Mouse (Mus musculus) c-Kit-positive CD71-positive TER-119-negative erythroid progenitor cells, embryonic 14.5 days (primary cell): Measurements from ENCODE around the gene Mboat2.

Source experiments
- DNase-seq: peaks from one replicate; pipeline ENCODE4 v3.0.0-alpha.2; 2013; ENCODE audit warnings: low read depth

The Mboat2 gene

GRCm38 (mm10) chr12:24863762-24864161 is 33.1 kb downstream of the Mboat2 start:
- no peak for DNase-seq

- no peak for DNase-seq
Measured at GRCm38 (mm10) chr12:24866645-24867044, 36.0 kb downstream of the Mboat2 start.

GRCm38 (mm10) chr12:24868694-24869093 is 38.0 kb downstream of the Mboat2 start:
- no peak for DNase-seq

GRCm38 (mm10) chr12:24869231-24869630 is 38.6 kb downstream of the Mboat2 start:
- DNase-seq = no peak

- no peak for DNase-seq
Measured at GRCm38 (mm10) chr12:24870901-24871300, 40.2 kb downstream of the Mboat2 start.

GRCm38 (mm10) chr12:24872264-24872663 is 41.6 kb downstream of the Mboat2 start:
- no peak for DNase-seq

GRCm38 (mm10) chr12:24872689-24873088 is 42.0 kb downstream of the Mboat2 start:
- no peak for DNase-seq

GRCm38 (mm10) chr12:24875908-24876307 is 45.2 kb downstream of the Mboat2 start:
- DNase-seq = no peak

GRCm38 (mm10) chr12:24877231-24877630 is 46.6 kb downstream of the Mboat2 start:
- DNase-seq = no peak

GRCm38 (mm10) chr12:24878090-24878489 is 47.4 kb downstream of the Mboat2 start:
- DNase-seq = no peak

GRCm38 (mm10) chr12:24878735-24879362 is 48.2 kb downstream of the Mboat2 start:
- no peak for DNase-seq

GRCm38 (mm10) chr12:24879613-24880029 is 48.9 kb downstream of the Mboat2 start:
- peak; percentile 67 for DNase-seq

- DNase-seq = no peak
Measured at GRCm38 (mm10) chr12:24883279-24883678, 52.6 kb downstream of the Mboat2 start.

GRCm38 (mm10) chr12:24886800-24887199 is 56.1 kb downstream of the Mboat2 start:
- no peak for DNase-seq

GRCm38 (mm10) chr12:24889371-24890051 is 58.8 kb downstream of the Mboat2 start:
- peak; percentile 77 for DNase-seq

GRCm38 (mm10) chr12:24890158-24890557 is 59.5 kb downstream of the Mboat2 start:
- DNase-seq = no peak

GRCm38 (mm10) chr12:24890684-24891459 is 60.2 kb downstream of the Mboat2 start:
- DNase-seq = no peak

- DNase-seq = peak; percentile 68
Measured at GRCm38 (mm10) chr12:24892536-24892935, 61.9 kb downstream of the Mboat2 start.

- DNase-seq = no peak
Measured at GRCm38 (mm10) chr12:24893777-24894468, 63.2 kb downstream of the Mboat2 start.

- DNase-seq = no peak
Measured at GRCm38 (mm10) chr12:24895352-24895751, 64.7 kb downstream of the Mboat2 start.

GRCm38 (mm10) chr12:24897354-24897753 is 66.7 kb downstream of the Mboat2 start:
- no peak for DNase-seq

- no peak for DNase-seq
Measured at GRCm38 (mm10) chr12:24898226-24898625, 67.5 kb downstream of the Mboat2 start.
